Mouse (Mus musculus) midbrain, embryonic 14.5 days (tissue): ENCODE results near the gene Fbxw7. TPM values are rescaled to one million over a fixed set of nuclear protein-coding genes. Genes with fewer than 3 reads are reported as not detected.

Experiments
- ATAC-seq: fragments of 200-750 bp; cut with Nextera tagmentation; 2 replicates; pipeline ENCODE4 v1.8.0; 2017; ENCODE audit warnings: moderate number of reproducible peaks, moderate library complexity; ENCODE audit not compliant: low FRiP score, low TSS enrichment
- DNase-seq: peaks from one replicate; pipeline ENCODE4 v3.0.0-alpha.2; 2015
- H3K27ac ChIP-seq: fragments of 300-500 bp; sonication (generic); replicated peaks from 2 replicates; pipeline ENCODE4 v1.5.1; 2014; ENCODE audit warnings: mild to moderate bottlenecking, low read depth, low read length, moderate library complexity
- H3K27me3 ChIP-seq: fragments of 300-500 bp; sonication (generic); 2 replicates; pipeline ENCODE4 v1.6.1; 2014; ENCODE audit warnings: low read length, control low read depth, mixed read lengths; ENCODE audit not compliant: control insufficient read depth, insufficient read depth
- H3K36me3 ChIP-seq: fragments of 300-500 bp; sonication (generic); 2 replicates; pipeline ENCODE4 v1.6.1; 2014; ENCODE audit warnings: low read length, control low read depth; ENCODE audit not compliant: control insufficient read depth, insufficient read depth
- H3K4me1 ChIP-seq: fragments of 300-500 bp; sonication (generic); 2 replicates; pipeline ENCODE4 v1.6.1; 2014; ENCODE audit warnings: mild to moderate bottlenecking, antibody characterized with exemption, low read length, control low read depth; ENCODE audit not compliant: control insufficient read depth, insufficient read depth
- H3K4me2 ChIP-seq: fragments of 300-500 bp; sonication (generic); 2 replicates; pipeline ENCODE4 v1.6.1; 2014; ENCODE audit warnings: mild to moderate bottlenecking, low read length, moderate library complexity
- H3K4me3 ChIP-seq: fragments of 300-500 bp; sonication (generic); replicated peaks from 2 replicates; pipeline ENCODE4 v1.5.1; 2014; ENCODE audit warnings: low read depth, low read length
- H3K9ac ChIP-seq: fragments of 300-500 bp; sonication (generic); replicated peaks from 2 replicates; pipeline ENCODE4 v1.6.1; 2014; ENCODE audit warnings: mild to moderate bottlenecking, low read length, moderate library complexity
- H3K9me3 ChIP-seq: fragments of 300-500 bp; sonication (generic); 2 replicates; pipeline ENCODE4 v1.6.1; 2016; ENCODE audit warnings: low read length, control low read depth, mixed read lengths; ENCODE audit not compliant: control insufficient read depth
- WGBS: fragments of 180-500 bp; shearing (Covaris S2); extraction: QIAGEN DNeasy Blood & Tissue Kit; methylation state at CpG from one replicate; pipeline ENCODE4 v1.1.7; 2014; 5-methylcytosine and 5-hydroxymethylcytosine counted together
- polyA plus RNA-seq: library from polyadenylated mRNA; unstranded; fragments of >200 nt; fragmentation: Nextera tagmentation; extraction: Ambion mirVana; gene quantifications from 2 replicates; pipeline ENCODE4 v1.2.1, GENCODE M21; 2014

The Fbxw7 gene
- polyA plus RNA-seq, 1 experiment from 2014 or later, result 24.7 TPM

- no peaks in the 10 kb centered on the region for H3K36me3 ChIP-seq
- H3K4me2 ChIP-seq, result no peak overlapping the region
- no peak for ATAC-seq
- no peak for DNase-seq
- no peak overlapping the region for H3K27ac ChIP-seq
- 39% methylated on average over 1 of the region's 1 CpGs for WGBS
- H3K9ac ChIP-seq, result no peak overlapping the region
- H3K4me1 ChIP-seq, result peaks cover 20% of the 10 kb centered on the region
- no peaks in the 10 kb centered on the region for H3K27me3 ChIP-seq
- no peaks in the 10 kb centered on the region for H3K9me3 ChIP-seq
- no peak overlapping the region for H3K4me3 ChIP-seq
These were observed 1.9 kb downstream of the Fbxw7 start for GRCm38 (mm10) chr3:84816951-84817350.

DNA sequence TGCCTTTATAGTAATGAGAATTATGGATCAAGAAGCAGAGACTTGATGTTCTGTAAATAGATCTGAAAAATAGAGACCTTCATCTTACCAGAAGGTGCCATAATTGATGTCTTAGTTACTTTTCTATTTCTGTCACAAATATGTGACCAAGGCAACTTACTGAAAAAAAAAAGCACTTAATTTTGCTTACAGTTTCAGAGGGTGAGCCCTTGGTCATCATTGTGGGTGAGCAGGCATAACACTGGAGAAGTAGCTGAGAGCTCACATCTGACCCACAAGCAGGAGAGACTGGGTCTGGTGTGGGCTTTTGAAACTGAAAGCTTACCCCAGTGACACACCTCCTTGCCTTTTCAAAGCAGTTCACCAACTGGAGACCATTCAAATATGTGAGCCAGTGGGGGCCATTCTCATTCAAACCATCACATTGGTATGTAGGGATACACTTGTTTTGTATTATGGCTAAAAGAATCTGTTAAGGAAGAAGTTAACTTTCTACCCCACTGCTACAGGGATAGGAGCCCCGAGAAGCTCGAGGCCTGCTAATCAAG, 5.7 kb downstream of the Fbxw7 start:
- 47% methylated on average over 2 of the region's 2 CpGs for WGBS
- Histone ChIP-seq H3K4me2 (no peak overlapping the region), H3K27me3 (no peaks in the 10 kb centered on the region), H3K9me3 (no peaks in the 10 kb centered on the region), H3K4me3 (no peak overlapping the region), H3K4me1 (peaks cover 7% of the 10 kb centered on the region), H3K9ac (no peak overlapping the region), H3K27ac (no peak overlapping the region), H3K36me3 (no peaks in the 10 kb centered on the region)
- ATAC-seq (no peak), DNase-seq (no peak)

DNA sequence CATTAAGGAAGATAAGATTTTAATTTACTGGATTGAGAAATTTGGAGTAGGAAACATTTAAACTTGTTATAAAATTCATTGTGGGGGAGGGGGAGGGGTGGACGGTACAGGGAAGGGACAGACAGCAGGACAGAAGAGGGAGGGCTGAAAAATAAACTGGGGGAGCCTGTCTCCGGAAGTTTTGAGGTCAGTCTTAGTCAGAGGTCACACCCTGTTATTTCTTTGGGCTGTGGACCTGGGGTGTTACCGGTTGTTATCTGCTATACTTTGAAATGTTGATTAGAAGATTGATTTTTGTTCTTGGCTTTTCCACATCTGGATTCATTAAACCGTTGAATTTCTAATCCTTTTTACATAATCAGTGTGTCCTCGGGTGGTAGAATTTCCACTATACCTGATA, 10.9 kb downstream of the Fbxw7 start:
- DNase-seq, result no peak
- no peaks in the 10 kb centered on the region for H3K4me1 ChIP-seq
- WGBS, result 57% methylated on average over 5 of the region's 5 CpGs

DNA sequence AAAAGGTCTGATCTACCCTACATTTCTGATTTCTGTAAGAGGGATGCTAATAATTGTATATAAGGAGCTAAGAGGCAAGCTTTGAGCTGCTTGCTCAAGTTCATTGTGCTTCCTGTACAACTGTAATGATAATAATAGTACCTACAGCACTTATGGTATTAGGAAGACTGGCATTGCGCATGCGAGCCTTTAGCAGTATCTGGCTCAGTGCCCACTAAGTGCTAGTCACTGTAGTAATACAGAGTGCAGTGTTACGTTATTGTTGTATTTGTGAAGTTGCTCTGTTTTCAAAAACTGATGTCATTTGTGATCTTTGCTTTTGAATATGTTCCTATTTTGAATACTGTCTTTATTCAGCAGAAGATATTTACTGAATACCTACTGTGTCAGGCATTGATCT, 11.3 kb downstream of the Fbxw7 start:
- Histone ChIP-seq H3K4me2 (no peak overlapping the region), H3K27ac (no peak overlapping the region), H3K36me3 (no peaks in the 10 kb centered on the region), H3K9ac (no peak overlapping the region), H3K9me3 (no peaks in the 10 kb centered on the region), H3K27me3 (no peaks in the 10 kb centered on the region), H3K4me1 (no peaks in the 10 kb centered on the region), H3K4me3 (no peak overlapping the region)
- WGBS, result 84% methylated on average over 3 of the region's 3 CpGs
- ATAC-seq, result no peak
- peak; percentile 17 for DNase-seq

More for the DNA sequence above, 10.9 kb downstream of the Fbxw7 start:
- Histone ChIP-seq H3K4me3 (no peak overlapping the region), H3K27ac (no peak overlapping the region), H3K9ac (no peak overlapping the region), H3K27me3 (no peaks in the 10 kb centered on the region), H3K36me3 (no peaks in the 10 kb centered on the region), H3K4me2 (no peak overlapping the region), H3K9me3 (no peaks in the 10 kb centered on the region)
- ATAC-seq, result no peak

GRCm38 (mm10) chr3:84826938-84827337, 11.9 kb downstream of the Fbxw7 start:
- Histone ChIP-seq H3K9me3 (no peaks in the 10 kb centered on the region), H3K27ac (no peak overlapping the region), H3K4me2 (no peak overlapping the region), H3K36me3 (no peaks in the 10 kb centered on the region), H3K27me3 (no peaks in the 10 kb centered on the region), H3K9ac (no peak overlapping the region), H3K4me3 (no peak overlapping the region), H3K4me1 (no peaks in the 10 kb centered on the region)
- ATAC-seq (no peak), DNase-seq (no peak)
- 70% methylated on average over 3 of the region's 3 CpGs for WGBS

DNA sequence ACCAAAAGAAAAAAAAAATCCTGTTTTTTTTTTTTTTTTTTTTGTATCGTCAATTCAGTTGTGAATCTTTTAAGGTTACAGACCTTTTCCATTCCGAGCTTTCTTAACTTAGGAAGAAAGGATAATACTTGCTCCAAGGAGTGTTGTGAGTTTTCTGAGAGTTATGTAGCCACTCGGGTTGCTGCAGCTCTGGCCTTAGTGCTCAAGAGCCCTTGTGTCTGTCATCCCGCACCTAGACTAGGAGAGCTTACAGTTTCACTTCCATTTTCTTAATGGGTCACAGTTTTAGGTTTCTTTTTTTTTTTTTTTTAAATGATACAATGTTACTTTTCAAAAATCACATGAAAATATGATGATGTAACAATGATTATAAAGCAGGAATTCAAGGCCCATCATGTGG, 12.5 kb downstream of the Fbxw7 start:
- 93% methylated on average over 4 of the region's 4 CpGs for WGBS
- no peaks in the 10 kb centered on the region for H3K36me3 ChIP-seq
- DNase-seq, result no peak

GRCm38 (mm10) chr3:84829366-84829765, 14.3 kb downstream of the Fbxw7 start:
- no peak overlapping the region for H3K4me3 ChIP-seq
- H3K9ac ChIP-seq, result no peak overlapping the region
- no peaks in the 10 kb centered on the region for H3K27me3 ChIP-seq
- no peak overlapping the region for H3K27ac ChIP-seq
- H3K4me1 ChIP-seq, result no peaks in the 10 kb centered on the region
- H3K9me3 ChIP-seq, result no peaks in the 10 kb centered on the region
- H3K36me3 ChIP-seq, result no peaks in the 10 kb centered on the region
- DNase-seq, result no peak
- no peak overlapping the region for H3K4me2 ChIP-seq
- 80% methylated on average over 1 of the region's 1 CpGs for WGBS
- ATAC-seq, result no peak

More for the DNA sequence above, 12.5 kb downstream of the Fbxw7 start:
- Histone ChIP-seq H3K27me3 (no peaks in the 10 kb centered on the region), H3K4me1 (no peaks in the 10 kb centered on the region), H3K9ac (no peak overlapping the region), H3K4me3 (no peak overlapping the region), H3K9me3 (no peaks in the 10 kb centered on the region), H3K27ac (no peak overlapping the region), H3K4me2 (no peak overlapping the region)
- ATAC-seq, result no peak

GRCm38 (mm10) chr3:84836029-84836428, 21.0 kb downstream of the Fbxw7 start:
- Histone ChIP-seq H3K9ac (no peak overlapping the region), H3K36me3 (no peaks in the 10 kb centered on the region), H3K27me3 (no peaks in the 10 kb centered on the region), H3K4me3 (no peak overlapping the region), H3K27ac (no peak overlapping the region), H3K4me1 (no peaks in the 10 kb centered on the region), H3K9me3 (no peaks in the 10 kb centered on the region), H3K4me2 (no peak overlapping the region)
- no peak for ATAC-seq
- 79% methylated on average over 5 of the region's 5 CpGs for WGBS
- DNase-seq, result no peak

DNA sequence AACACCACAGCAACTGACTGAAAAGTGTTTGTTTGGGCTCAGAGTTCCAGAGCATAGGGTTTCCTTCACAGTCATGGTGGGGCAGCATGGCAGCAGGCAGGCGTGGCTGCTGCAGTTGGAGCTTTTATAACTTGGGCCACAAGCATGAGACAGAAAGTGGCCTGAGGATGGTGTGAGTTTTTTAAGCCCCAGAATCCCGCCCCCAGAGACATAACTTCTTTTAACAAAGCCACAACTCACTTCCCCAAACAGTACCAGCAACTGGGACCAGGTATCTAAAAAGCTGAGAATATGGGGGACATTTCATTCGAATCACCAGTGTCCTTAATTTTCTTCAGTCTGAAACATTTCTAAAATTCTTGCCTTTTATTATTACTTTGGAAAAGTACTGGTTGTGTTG, 22.9 kb downstream of the Fbxw7 start:
- DNase-seq (no peak), ATAC-seq (no peak)
- Histone ChIP-seq H3K4me1 (no peaks in the 10 kb centered on the region), H3K27me3 (no peaks in the 10 kb centered on the region), H3K36me3 (no peaks in the 10 kb centered on the region), H3K4me3 (no peak overlapping the region), H3K4me2 (no peak overlapping the region), H3K9me3 (no peaks in the 10 kb centered on the region), H3K27ac (no peak overlapping the region), H3K9ac (no peak overlapping the region)
- 86% methylated on average over 3 of the region's 3 CpGs for WGBS
